Mouse (Mus musculus): Measurements from ENCODE around the gene Ssh1.

GRCm38 (mm10) chr5:114028111-114028510 lies 34.4 kb upstream of the Ssh1 start:
- TF ChIP-seq EP300 (optimal IDR thresholded peaks at IDR 0.05) (no peak), CTCF (IDR thresholded peaks at IDR 0.05; ENCODE audit: low read depth) (no peak)

All from stomach, postnatal 0 days (tissue).